Mouse (Mus musculus) frontal cortex, postnatal 25 days (tissue): ENCODE measurements around the gene Dusp11.
"Not testable (repeated sequence)": the region's sequence is repeated elsewhere in the genome, so short reads cannot be mapped to it uniquely, and the experiment has no call there.

Experiments used
- DNase-seq, 2 experiments: peaks; one replicate each; pipeline ENCODE4 v3.0.0; 2022; ENCODE audit warnings: low spot score in 2 of 2

The Dusp11 gene

GRCm38 (mm10) chr6:85936508-85937465 lies 24.7 kb downstream of the Dusp11 start:
- DNase-seq: peak; percentile 57 to 61

GRCm38 (mm10) chr6:85935646-85936045 lies 25.8 kb downstream of the Dusp11 start:
- no peak for DNase-seq

- no peak for DNase-seq
Measured at GRCm38 (mm10) chr6:85934047-85934446, 27.4 kb downstream of the Dusp11 start.

GRCm38 (mm10) chr6:85929312-85929711 lies 32.2 kb downstream of the Dusp11 start:
- DNase-seq: no peak

GRCm38 (mm10) chr6:85927476-85928464 lies 33.7 kb downstream of the Dusp11 start:
- DNase-seq: no peak

GRCm38 (mm10) chr6:85926709-85927108 lies 34.8 kb downstream of the Dusp11 start:
- no peak for DNase-seq

- no peak for DNase-seq
Measured at GRCm38 (mm10) chr6:85923643-85924042, 37.8 kb downstream of the Dusp11 start.

GRCm38 (mm10) chr6:85919401-85919800 lies 42.1 kb downstream of the Dusp11 start:
- DNase-seq: no peak

GRCm38 (mm10) chr6:85918341-85918740 lies 43.1 kb downstream of the Dusp11 start:
- DNase-seq: not testable (repeated sequence)

- DNase-seq: no peak
Measured at GRCm38 (mm10) chr6:85916596-85916995, 44.9 kb downstream of the Dusp11 start.

GRCm38 (mm10) chr6:85915539-85916513 lies 45.6 kb downstream of the Dusp11 start, which contains the start of gene Nat8f1:
Gene Nat8f1, minus strand, starts transcription at chr6:85915687.
- peak; percentile 76 to 85 for DNase-seq

GRCm38 (mm10) chr6:85915141-85915538 lies 46.3 kb downstream of the Dusp11 start:
- no peak for DNase-seq

GRCm38 (mm10) chr6:85911587-85911986 lies 49.9 kb downstream of the Dusp11 start, which contains the start of gene Tprkb:
Gene Tprkb, plus strand, starts transcription at chr6:85911865.
- no peak for DNase-seq

GRCm38 (mm10) chr6:85909704-85910103 lies 51.8 kb downstream of the Dusp11 start:
- DNase-seq: no peak

- no peak for DNase-seq
Measured at GRCm38 (mm10) chr6:85908341-85908740, 53.1 kb downstream of the Dusp11 start.

- DNase-seq: peak in 1 of 2 experiments; percentile 17
Measured at GRCm38 (mm10) chr6:85906911-85907351, 54.5 kb downstream of the Dusp11 start.

GRCm38 (mm10) chr6:85904642-85905061 lies 56.8 kb downstream of the Dusp11 start, which contains the start of gene Nat8f4:
Gene Nat8f4, minus strand, starts transcription at chr6:85904884.
- DNase-seq: peak; percentile 80 to 83

- no peak for DNase-seq
Measured at GRCm38 (mm10) chr6:85902303-85902702, 59.2 kb downstream of the Dusp11 start.

GRCm38 (mm10) chr6:85898596-85899475 lies 62.6 kb downstream of the Dusp11 start:
- not testable (repeated sequence) for DNase-seq
